Mouse (Mus musculus): ENCODE measurements around the gene Cpne6.

Cpne6 gene

DNA sequence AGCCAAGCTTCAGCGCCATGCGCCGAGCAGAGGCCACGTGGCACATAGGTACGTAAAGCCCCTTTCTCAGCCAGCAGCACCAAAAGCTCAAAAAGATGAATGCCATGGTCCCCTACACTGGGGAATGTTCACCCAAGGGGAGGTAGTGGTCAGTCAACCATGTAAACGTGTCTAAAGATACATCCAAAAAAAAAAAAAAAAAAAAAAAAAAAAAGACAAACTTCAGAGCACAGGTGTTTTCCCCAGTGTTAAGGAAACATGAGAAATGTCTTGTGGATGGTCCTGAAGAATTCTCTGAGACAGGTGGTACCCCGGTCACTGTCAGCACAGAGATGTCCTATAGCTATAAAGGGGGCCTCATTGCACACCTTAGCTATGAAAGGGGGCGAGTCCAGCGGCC lies 4.6 kb upstream of the Cpne6 start:
- no peak for DNase-seq

DNA sequence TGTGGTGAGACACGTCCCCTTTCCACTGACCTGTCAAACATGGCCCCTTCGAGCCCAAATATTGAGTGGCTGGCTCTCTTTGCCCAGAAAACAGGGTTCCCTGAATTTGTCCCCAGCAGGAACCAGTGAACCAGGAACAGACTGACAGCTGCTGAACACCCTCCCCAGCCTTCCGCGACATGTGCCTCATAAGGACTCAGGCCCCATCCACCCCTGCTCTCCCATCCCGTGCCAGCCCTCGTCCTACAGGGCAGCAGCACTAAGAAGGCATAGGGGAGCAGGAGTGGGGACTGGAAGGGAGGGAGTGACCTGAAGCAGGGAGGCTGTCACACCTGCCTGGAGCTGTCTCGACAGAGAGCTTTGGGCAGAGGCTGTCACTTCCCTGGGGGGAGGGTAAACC lies 2.4 kb upstream of the Cpne6 start:
- no peak for DNase-seq

DNA sequence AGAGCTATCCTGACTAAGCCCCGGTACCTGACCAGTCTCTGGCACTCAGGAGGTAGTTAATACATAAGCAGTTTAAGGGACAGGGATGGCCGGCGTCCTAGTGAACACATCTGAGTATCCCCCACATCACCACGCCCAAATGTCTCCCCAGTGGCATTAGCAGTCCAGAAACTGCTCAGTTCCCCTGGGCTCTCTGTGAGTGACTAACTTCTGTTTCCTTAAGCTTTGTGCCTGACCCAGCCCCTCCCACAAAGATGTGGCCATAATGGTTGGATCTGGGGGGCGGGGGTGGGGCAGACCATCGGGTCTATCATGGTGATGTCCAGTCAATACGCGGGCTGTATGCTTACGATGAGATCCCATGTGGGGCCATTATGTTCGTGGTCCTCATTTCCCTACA lies 705 bp upstream of the Cpne6 start:
- DNase-seq = no peak

DNA sequence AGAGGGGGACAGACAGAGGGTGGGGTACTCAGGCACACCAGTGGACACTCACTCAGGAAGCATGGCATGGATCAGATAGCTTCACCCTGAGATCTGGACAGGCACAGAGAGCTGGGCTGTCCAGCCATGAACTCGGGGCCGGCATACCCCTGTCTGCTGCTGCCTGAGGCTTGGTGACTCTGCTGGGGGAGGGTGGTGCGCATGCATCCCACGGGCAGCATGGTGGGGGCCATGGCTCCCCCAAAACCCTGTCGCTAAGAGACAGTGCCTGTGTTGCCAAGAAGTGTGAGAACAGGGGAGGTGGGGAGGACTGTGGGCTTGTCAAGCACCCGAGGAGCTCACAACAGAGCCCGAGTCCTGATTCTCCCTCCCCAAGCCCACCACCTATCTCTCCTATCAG lies 792 bp downstream of the Cpne6 start:
- DNase-seq = no peak

DNA sequence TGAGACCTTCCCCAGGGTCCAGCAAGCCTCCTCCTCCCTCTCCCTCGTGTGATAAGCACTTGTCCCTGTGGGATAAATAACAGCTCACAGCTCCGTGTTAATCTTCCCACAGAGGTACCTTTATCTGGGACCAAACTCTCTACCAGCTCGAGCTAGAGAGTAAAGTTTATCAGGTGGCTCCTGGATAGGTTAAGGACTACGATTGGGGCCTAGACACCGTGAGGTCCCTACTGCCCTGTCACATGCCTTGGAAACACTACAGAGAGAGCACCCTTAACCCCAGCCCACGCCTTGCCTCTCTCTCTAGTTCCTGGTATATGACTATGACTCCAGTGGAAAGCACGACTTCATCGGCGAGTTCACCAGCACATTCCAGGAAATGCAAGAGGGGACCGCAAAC lies 3.7 kb downstream of the Cpne6 start:
- no peak for DNase-seq

DNA sequence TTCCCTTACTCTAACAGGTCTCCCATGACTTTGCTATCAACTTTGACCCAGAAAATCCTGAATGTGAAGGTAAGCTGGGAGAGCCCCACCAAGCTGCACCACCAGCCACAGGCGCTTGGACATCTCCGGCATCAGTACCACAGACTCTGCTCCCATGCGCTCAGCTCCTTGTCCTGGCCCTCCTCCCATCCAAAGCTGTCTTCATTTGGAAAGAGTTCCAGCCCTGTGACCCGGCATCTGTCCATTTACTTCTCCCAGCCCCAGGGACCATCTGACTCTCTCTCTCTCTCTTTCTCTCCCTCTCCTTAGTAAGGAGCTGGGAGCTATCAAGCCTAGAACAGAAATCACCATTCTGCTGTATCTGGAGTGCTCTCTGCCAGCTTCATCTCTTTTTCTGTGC lies 5.6 kb downstream of the Cpne6 start:
- no peak for DNase-seq

DNA sequence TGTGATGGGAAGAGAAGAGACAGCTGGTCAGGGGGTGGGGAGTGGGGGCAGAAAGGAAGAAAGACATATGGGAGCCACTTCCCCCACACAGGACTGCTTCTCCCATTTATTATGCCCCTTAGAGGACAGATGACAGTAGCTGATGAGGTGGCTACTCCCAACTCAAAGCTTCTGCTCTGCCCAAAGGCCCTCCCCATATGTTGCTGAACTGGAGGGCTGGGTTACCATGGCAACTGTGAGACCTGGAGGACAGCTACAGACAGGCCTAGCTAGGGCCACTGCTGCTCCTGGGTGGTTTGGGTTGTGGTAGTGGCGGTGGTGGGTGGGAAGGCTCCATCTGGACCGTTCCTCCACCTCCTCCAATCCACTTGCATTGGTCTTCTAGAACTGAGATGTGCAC lies 8.7 kb downstream of the Cpne6 start:
- no peak for DNase-seq

DNA sequence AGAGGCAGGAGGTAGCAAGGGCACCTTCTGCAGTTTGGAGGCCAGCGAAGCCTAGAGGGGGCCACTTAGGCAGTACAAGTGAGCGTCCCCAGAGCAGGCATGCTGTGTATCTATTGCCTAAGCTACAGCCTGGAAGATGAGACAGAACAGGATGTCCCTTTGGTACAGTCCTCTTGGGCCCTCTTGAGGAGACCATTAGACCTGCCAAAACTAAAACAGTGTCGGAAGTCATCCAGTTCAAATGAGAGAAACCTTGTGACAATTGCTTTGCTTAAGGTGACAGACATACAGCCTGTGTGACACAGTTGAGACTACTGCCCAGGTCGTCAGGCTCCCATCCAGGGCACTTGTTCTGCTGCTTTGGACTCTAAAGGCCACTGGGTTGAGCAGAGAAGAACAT lies 9.4 kb downstream of the Cpne6 start:
- no peak for DNase-seq

DNA sequence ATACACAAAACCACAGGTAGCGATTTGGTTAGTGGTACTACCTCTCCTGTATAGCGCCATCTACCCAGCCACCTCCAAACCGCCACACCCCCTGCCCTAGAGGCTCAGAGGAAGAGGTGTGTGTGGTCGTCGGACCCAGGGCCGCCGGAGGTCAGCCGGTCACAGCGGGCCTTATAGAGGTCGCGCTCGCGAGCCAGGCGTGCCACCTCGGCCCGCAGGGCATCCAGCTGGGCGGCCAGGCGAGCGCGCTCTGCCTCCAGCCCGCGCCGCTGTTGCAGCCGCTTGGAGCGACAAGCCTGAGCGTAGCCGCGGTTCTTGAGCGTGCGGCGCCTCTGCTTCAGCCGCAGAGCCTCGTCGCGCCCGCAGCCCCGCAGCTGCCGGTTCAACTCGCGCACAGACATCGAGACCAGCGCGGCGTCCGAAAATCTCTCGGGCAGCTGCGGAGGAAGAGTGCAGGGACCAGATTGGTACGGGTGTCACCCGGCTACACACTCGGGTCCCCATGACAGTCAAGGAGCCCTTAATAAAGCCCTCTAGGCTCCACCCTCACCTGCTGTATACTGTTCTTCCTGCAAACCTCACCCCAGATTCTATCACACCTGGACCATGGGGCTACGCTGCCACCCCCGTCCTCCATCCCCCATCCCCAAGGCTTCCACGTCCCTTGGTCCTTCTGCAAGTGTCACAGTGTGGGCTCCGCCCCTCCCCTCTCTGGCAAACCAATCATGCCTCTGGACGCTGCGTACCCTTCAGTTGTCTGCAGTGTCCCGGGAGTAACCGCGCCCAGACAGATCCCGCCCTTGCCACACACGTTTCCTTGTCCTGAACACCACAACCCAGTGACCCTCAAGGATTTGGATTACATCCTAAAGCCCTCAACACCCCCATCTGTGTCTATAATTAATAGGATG lies 10.5 kb downstream of the Cpne6 start:
- no peak for DNase-seq

DNA sequence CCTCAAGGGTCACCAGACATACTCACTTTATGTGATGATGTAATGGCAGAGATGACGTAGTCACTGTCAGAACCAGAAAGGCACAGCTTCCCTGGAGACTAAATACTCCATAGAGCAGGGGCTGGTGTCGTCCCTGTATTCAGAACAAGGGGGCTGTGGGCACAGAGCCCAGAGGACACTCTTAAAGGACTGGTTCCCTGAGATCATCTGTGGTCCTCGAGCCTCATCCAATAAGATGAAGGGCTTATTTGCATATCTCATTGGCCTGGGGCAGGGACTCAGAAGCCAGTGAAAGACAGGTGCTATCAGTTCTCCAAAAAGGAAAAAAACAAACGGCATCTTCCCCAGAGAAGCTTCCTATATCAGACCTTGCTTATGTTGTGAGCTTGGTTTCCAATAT lies 13.8 kb downstream of the Cpne6 start:
- DNase-seq = no peak

DNA sequence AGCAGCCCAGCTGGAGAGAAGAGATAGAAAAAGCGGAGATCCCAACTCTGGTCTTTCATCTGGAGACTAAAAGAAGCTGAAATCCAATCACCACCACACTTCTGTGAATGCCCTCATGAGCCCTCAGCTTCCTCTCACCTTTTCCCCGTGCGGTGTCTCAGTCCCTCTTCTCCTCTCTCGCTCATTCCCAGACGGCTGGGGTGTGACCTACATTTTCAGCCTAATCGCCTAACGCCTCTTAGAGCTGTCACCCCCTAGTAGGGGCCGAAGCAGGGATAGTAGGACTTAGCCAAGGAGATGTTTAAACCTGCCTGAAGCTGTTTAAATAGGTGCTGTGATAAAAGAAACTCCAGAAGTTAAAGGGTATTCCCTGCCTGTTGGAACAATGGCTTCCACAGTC lies 14.5 kb downstream of the Cpne6 start, which contains the start of gene Nrl:
Gene Nrl (minus strand): TSS at position 197 of the 400 bp plus-strand sequence.
- DNase-seq = no peak

DNA sequence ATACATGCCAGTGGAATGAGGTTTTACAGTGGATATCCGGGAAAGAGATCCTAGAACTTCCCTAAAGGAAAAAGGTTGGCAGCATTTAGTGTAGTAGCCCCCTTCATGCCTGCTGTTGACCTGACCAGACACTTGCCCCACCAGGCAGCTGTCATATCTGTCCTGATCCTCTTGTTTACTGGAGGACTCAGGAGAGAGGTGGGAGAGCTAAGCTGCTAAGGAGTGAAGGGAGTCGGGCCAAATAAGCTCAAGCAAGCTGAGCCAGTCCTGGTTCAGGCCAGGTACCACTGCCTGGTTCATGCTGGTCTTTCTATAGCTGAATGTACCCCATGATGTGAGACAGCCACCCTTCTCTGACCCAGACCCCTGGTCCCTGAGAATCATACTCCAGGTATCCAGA lies 16.4 kb downstream of the Cpne6 start:
- DNase-seq = no peak

DNA sequence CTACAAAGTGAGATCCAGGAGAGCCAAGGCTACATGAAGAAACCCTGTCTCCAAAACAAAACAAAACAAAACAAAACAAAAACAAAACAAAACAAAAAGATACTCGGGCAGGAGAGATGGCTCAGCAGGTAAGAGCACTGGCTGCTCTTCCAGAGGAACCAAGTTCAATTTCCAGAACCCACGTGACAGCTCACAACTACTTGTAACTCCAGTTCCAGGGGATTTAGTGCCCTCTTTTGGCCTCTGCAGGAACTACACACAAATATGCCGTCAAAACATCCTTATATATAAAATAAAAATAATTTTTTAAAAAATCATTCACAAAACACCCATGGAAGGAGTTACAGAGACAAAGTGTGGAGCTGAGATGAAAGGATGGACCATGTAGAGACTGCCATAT lies 17.7 kb downstream of the Cpne6 start:
- DNase-seq = peak; percentile 44

DNA sequence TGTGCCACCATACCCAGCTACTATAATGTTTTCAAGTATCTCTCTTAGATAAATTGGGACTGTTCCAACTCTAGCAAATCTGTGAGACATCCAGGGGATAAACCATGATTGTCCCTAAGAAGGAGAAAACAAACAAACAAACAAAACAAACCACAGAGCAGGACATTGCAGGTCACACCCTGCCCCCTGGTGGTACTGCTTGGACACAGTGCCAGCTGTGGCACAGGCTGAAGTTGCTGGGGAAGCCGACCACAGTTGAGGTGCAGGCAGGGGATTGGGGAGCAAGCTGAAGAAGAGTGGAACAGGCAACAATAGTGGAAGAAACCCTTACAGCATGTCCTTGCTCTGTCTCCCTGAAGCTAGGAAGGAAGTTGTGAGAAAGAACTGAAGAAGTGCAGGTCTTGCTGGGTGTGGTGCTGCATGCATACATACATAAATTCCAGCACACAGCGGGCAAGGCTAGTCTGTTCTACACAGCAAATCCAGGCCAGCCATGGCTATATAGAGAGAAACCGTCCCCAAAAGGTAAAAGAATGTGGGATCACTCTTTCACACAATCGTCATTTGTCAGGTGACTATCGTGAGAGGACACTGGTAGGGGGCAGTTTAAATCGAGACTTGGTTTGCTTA lies 26.0 kb downstream of the Cpne6 start:
- peak; percentile 45 for DNase-seq

DNA sequence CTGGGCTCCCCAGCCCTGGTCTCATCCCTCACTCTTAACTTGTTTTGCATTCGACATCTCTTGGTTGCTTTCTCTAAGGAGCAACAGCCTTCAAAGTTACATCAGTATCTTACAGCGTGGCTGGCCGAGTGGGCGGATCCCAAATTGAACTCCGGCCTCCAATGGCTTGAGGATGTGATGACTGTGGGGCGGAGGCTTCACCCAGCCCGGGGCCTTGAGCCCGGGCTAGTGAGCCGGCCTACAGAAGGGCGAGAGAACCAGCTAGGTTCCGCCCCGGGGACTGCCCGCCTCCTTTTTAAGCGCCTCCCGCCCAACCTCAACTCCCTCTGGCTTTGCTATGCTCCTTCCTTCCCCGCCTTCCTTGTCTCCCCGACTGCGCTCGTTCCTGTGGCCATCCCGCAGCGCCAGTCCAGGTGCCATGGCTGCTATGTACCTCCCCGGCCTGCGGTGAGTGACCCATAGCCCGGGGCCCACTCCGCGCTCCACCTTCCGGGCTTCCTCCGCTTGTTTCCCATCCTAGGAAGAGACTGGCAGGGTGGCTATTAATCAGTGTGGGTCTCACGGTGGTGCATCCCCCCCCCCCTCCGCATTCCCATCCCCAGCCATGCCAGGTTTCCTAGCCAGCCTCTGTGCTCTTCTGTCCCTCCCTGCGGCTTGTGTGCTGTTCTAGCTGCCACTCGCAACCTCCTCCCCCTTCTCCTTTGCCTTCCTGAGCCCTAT lies 30.0 kb downstream of the Cpne6 start, which contains the start of gene Pck2:
Gene Pck2 (plus strand): TSS at position 200 of the 720 bp plus-strand sequence.
- DNase-seq = peak; percentile 87

DNA sequence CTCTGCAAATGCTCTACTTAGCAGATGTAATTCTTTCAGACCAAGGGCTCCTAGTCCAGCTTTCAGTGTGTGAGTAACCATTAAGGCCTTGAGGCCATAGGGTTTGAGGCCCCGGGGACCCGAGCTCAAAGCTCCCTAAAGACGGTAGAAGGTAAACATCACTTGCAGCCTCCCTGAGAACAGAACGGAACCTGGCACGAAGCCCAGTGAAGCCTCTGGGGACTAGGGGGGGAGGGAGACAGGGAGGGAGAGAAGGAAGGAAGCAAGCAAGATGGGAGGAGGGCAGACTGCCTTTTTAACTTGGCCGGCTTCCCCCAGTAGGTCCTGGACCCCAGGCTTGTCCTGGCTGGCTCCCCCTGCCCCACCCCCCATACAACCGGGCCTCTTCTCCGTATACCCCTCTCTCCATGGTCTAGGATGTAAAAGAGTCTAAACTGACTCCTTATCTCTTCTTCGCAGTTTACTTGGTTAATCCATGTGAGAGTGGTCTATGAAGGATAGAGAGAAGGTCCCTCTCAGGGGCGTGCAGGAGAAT lies 30.6 kb downstream of the Cpne6 start:
- DNase-seq = peak; percentile 88

DNA sequence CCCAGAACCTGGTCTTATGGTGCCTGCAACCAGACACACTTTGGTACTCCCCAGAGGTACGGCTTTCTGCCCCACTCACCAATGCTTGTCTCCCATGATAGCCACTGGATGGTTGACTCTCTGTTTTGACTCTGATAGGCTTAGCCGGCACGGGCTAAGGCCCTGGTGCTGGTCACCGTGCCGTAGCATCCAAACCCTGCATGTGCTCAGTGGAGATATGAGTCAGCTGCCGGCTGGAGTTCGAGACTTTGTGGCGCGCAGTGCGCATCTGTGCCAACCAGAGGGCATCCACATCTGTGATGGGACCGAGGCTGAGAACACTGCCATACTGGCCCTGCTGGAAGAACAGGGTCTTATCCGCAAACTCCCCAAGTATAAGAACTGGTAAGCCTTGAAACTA lies 32.0 kb downstream of the Cpne6 start:
- no peak for DNase-seq

DNA sequence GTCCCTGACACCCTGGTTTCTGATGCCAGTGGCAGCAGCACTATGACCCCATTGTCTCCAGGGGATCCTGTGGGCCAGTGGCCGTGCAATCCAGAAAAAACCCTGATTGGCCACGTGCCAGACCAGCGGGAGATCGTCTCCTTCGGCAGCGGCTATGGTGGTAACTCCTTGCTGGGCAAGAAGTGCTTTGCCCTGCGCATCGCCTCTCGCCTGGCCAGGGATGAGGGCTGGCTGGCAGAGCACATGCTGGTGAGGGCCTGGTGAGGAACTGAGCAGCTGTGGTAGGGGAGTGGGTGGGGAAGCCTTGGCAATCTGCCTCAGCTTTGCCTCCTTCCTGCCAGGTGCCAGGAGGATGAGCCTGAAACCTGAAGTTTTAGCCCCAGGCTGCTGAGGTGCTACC lies 34.1 kb downstream of the Cpne6 start:
- no peak for DNase-seq

DNA sequence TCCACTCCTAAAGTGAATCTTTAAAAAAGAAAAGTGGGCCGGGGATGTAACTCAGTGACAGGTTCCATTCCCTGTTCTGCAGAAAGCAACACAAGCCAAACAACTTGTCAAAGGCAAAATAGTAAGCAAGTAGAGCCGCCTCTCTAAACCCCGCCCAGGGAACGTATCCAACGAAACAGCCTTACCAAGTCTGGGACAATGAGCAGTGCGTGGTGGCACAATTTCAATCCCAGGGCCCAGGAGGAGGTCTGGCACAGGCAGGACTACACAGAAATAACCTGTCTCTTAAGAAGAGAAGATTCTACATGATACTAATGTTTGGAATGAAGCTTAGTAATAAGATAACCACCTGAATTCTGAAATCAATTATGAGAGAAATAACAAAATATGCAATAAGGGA lies 39.9 kb downstream of the Cpne6 start:
- no peak for DNase-seq

DNA sequence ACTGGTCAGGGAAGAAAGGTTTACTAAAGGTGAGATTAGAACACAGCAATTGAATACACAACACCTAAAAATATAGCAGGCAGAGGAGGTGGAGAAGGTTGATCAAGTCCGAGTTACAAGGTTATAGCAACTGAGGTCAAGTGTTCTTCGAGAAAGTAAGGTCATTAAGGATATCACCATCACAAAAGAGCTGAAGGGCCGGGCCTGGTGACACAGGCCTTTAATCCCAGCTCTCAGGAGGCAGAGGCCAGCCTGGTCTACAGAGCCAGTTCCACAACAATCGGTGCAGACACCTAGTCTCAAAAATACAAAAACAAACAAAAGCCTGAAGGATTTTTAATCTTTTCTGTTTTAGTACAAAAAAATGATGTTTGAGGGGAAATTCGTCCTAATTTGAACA lies 41.1 kb downstream of the Cpne6 start:
- no peak for DNase-seq

DNA sequence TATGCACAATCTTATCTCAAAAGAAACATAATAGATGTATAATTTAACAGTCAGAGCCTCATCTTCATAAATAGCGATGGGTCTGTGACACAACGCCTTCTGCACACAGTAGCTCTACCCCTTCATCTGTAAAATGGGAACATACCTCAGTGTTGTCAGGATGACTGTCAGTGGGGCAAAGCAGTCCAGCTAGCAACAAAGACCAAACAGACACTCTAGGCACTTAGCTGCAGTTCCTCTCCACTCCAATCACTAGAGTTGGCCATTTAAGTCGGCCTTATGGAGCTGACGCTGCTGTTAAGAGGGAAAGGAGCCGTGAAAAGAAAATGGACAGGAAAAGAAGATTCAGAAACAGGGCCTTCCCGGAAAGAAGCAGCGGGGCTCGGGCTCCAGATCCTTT lies 41.5 kb downstream of the Cpne6 start:
- DNase-seq = no peak

DNA sequence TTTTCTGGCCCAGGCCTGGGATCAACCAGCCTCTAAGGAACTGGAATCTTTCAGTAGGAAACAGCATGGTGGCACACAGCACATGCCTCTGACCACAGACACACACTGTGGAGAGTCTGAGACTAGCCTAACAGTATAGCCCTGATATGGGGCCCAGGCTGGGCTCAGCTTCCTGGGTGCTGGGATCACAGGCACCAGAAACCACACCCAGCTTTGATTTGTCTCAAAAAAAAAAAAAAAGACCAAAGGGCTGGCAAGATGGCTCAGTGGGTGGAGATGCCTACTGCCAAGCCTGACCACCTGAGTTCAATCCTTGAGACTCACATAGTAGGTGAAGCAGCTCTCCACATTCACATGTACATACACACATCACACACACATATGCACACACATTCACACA lies 44.4 kb downstream of the Cpne6 start:
- DNase-seq = no peak

DNA sequence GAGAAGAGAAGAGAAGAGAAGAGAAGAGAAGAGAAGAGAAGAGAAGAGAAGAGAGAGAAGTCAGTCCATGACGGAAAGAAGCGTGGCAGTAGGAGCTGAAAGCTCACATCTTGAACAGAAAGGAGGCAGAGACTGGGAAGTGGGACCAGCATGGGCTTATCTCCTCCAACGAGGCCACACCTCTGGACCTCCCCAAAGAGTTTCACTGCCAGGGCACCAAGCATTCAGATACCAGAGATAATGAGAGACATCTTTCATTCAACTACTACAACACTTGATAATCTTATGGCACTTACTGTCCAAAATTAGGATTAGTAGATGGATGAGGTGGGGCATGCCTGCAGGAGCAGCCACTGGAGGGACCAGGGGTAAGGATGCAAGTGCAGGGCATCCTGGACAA lies 45.5 kb downstream of the Cpne6 start:
- no peak for DNase-seq

DNA sequence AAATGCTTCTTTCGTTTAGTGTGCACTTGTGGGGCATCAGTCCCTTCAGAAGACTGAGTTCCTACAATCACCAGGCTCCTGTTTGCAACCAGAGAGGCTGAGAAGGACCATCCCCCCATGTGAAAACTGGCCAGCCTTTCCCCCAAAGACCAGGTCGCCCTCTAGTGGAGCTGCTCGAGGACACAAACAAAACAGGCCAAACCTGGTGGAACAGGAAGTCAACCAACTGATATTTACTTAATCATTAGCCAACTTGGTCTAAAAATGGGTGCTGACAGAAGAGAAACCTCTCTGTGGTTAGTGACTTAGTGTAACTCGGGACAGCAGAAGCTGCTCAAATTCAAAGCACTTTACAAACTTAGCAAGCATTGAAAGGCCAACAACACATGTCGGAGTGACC lies 46.8 kb downstream of the Cpne6 start:
- DNase-seq = peak; percentile 90
